Comparison of ENCODE assay signal across 16 mouse cellular contexts in genomic region chr2:112484886-112485285, GRCm38 (mm10). TPM values are rescaled to one million over a fixed set of nuclear protein-coding genes. Genes with fewer than 3 reads are reported as not detected.
DNase-seq lines count a peak whose midpoint lies in the region; ATAC-seq and TF ChIP-seq lines count a peak whose summit lies in the region.
"Had no signal": no experiment of that assay in that cellular context is flagged by ENCODE, and none has a peak within 500 bp of the region (broad histone marks: within the 10 kb centered on the region; RNA-seq: fewer than 3 reads in every experiment).

No protein-coding gene starts in this region.

- peak overlapping the region; percentile 57; the same call in 1 of the 2 replicates for H3K27ac ChIP-seq in gastrocnemius, adult 2 months
- no peak overlapping the region for H3K27ac ChIP-seq in heart, embryonic 13.5 days (replicated peaks)
- no peak overlapping the region for H3K27ac ChIP-seq in forebrain, embryonic 11.5 days (ENCODE audit: low read depth, low read length)
- H3K27ac ChIP-seq: midbrain, embryonic 15.5 days; neural tube, embryonic 15.5 days had no signal

- no peak overlapping the region for H3K9ac ChIP-seq in heart, embryonic 13.5 days
- H3K9ac ChIP-seq in forebrain, embryonic 11.5 days (ENCODE audit: low read length) = no peak overlapping the region
- H3K9ac ChIP-seq: midbrain, embryonic 15.5 days; neural tube, embryonic 15.5 days had no signal

- no peaks in the 10 kb centered on the region for H3K27me3 ChIP-seq in heart, embryonic 13.5 days (replicated peaks)
- H3K27me3 ChIP-seq in forebrain, embryonic 11.5 days (ENCODE audit: control insufficient read depth, insufficient read depth, low read length) = no peaks in the 10 kb centered on the region
- H3K27me3 ChIP-seq: midbrain, embryonic 15.5 days; neural tube, embryonic 15.5 days had no signal

- peaks cover 11% of the 10 kb centered on the region; the same call in 1 of the 2 replicates for H3K4me1 ChIP-seq in heart, embryonic 13.5 days
- H3K4me1 ChIP-seq in forebrain, embryonic 11.5 days (replicated peaks; ENCODE audit: control insufficient read depth, insufficient read depth, low read length) = no peaks in the 10 kb centered on the region
- H3K4me1 ChIP-seq: midbrain, embryonic 15.5 days; neural tube, embryonic 15.5 days had no signal

- intact Hi-C loops in gastrocnemius, adult 2 months (cut with DNase I) = loop anchor here (5.0 kb wide), 1 partner anchor 223 kb away; the partner anchor contains the start of gene Nop10

- H3K9me3 ChIP-seq in heart, embryonic 13.5 days = no peaks in the 10 kb centered on the region
- H3K9me3 ChIP-seq in forebrain, embryonic 11.5 days (ENCODE audit: control insufficient read depth, low read length) = no peaks in the 10 kb centered on the region
- H3K9me3 ChIP-seq: midbrain, embryonic 15.5 days; neural tube, embryonic 15.5 days had no signal

- TF ChIP-seq CTCF in gastrocnemius, adult 2 months (IDR thresholded peaks at IDR 0.05) = no peak

- ATAC-seq in heart, embryonic 13.5 days (ENCODE audit: extremely low read depth, insufficient number of reproducible peaks, low FRiP score, low TSS enrichment) = 0 out of 2 replicates have a peak, but pooled peaks have one; percentile 5
- ATAC-seq in forebrain, embryonic 11.5 days (replicated peaks; ENCODE audit: low FRiP score) = no peak
- ATAC-seq: midbrain, embryonic 15.5 days had no signal

- H3K4me2 ChIP-seq in heart, embryonic 13.5 days = no peak overlapping the region
- no peak overlapping the region for H3K4me2 ChIP-seq in forebrain, embryonic 11.5 days (ENCODE audit: low read depth, low read length, severe bottlenecking)
- H3K4me2 ChIP-seq: midbrain, embryonic 15.5 days; neural tube, embryonic 15.5 days had no signal

- WGBS in heart, embryonic 13.5 days = 25% methylated on average over 2 of the region's 2 CpGs
- 87% methylated on average over 2 of the region's 2 CpGs for WGBS in forebrain, embryonic 11.5 days

- no peak overlapping the region for H3K4me3 ChIP-seq in gastrocnemius, adult 2 months
- H3K4me3 ChIP-seq in heart, embryonic 13.5 days = no peak overlapping the region
- H3K4me3 ChIP-seq in forebrain, embryonic 11.5 days (ENCODE audit: low read depth, low read length) = no peak overlapping the region
- H3K4me3 ChIP-seq: erythroblast, embryonic 14.5 days; midbrain, embryonic 15.5 days; neural tube, embryonic 15.5 days had no signal

- no peaks in the 10 kb centered on the region for H3K36me3 ChIP-seq in heart, embryonic 13.5 days
- H3K36me3 ChIP-seq in forebrain, embryonic 11.5 days (ENCODE audit: control insufficient read depth, insufficient read depth, low read length) = no peaks in the 10 kb centered on the region
- H3K36me3 ChIP-seq: midbrain, embryonic 15.5 days; neural tube, embryonic 15.5 days had no signal

- peak; percentile 25 to 30 for DNase-seq in kidney, postnatal 36 days
- DNase-seq in kidney, adult 11 months = no peak
- peak; percentile 80 for DNase-seq in gastrocnemius, adult 2 months
- DNase-seq in lung, postnatal 36 days = peak; percentile 61
- DNase-seq in frontal cortex, postnatal 14 days (ENCODE audit: low spot score in 2 of 2) = no peak
- no peak for DNase-seq in forebrain, embryonic 11.5 days (ENCODE audit: low spot score)
- DNase-seq: cerebellum, postnatal 25 days; right cerebral cortex, postnatal 25 days had no signal

RNA-seq across cellular contexts. Expression of gene Chrm5, which starts 4.3 kb away (rescaled TPM):
- total RNA-seq in gastrocnemius, adult 2 months (2021) = under 1 TPM in 1 of 2 experiments, not detected in 1; 0.20 TPM
- polyA plus RNA-seq in heart, embryonic 13.5 days (2015; fragmentation: Nextera tagmentation; extraction: Ambion mirVana) = not detected in 2 replicates
- polyA plus RNA-seq in forebrain, embryonic 11.5 days (2014; fragmentation: Nextera tagmentation; extraction: Ambion mirVana) = 0.27 TPM in 1 of 2 replicates, not detected in the other
- total RNA-seq: gastrocnemius, adult 8-10 months had no signal
- polyA plus RNA-seq: erythroblast, embryonic 14.5 days; large intestine, adult 2 months; liver, embryonic 16.5 days; testis, adult 2 months had no signal

RNA-seq across cellular contexts. Expression of gene Aven, which starts 7.9 kb away (rescaled TPM):
- total RNA-seq in gastrocnemius, adult 2 months (2021) = 10 to 100 TPM; 15.0 to 16.1 TPM
- 6.2 and 6.9 TPM in 2 replicates for polyA plus RNA-seq in heart, embryonic 13.5 days (2015; fragmentation: Nextera tagmentation; extraction: Ambion mirVana)
- 5.2 and 6.1 TPM in 2 replicates for polyA plus RNA-seq in forebrain, embryonic 11.5 days (2014; fragmentation: Nextera tagmentation; extraction: Ambion mirVana)

RNA-seq across cellular contexts. Expression of gene Emc7, which starts 30.1 kb away (rescaled TPM):
- total RNA-seq in gastrocnemius, adult 2 months (2021) = 10 to 100 TPM; 12.6 to 15.3 TPM
- 17.5 and 19.3 TPM in 2 replicates for polyA plus RNA-seq in heart, embryonic 13.5 days (2015; fragmentation: Nextera tagmentation; extraction: Ambion mirVana)
- 9.9 and 11.6 TPM in 2 replicates for polyA plus RNA-seq in forebrain, embryonic 11.5 days (2014; fragmentation: Nextera tagmentation; extraction: Ambion mirVana)

Comparison
In these comparisons a context has a peak if more than half of its experiments do, and no peak if none do; other contexts are left out.
1. DNase-seq: peak in kidney, postnatal 36 days (2 of 2), gastrocnemius, adult 2 months (single experiment) and lung, postnatal 36 days (single experiment); none in kidney, adult 11 months (single experiment), frontal cortex, postnatal 14 days (0 of 2) and forebrain, embryonic 11.5 days (single experiment).